Mouse (Mus musculus): ENCODE measurements around the gene Iqgap1. TPM values are rescaled to one million over a fixed set of nuclear protein-coding genes. Genes with fewer than 3 reads are reported as not detected.
A peak's percentile ranks its signal among the peaks of the same experiment; 100 is the strongest.

The Iqgap1 gene
- polyA plus RNA-seq, 2 experiments = 5.5 to 11.2 TPM

- peak within 1 kb of the TSS; percentile 74 for H3K4me2 ChIP-seq (ENCODE audit: low read depth)
- H3K27ac ChIP-seq = no peak within 1 kb of the TSS
- peak; percentile 78 to 86 (median 84) for DNase-seq (ENCODE audit: low read depth in 3 of 3, low spot score in 3 of 3)
- H3K27me3 ChIP-seq (ENCODE audit: control insufficient read depth, insufficient read depth, low read length) = no peaks in the 10 kb centered on the region
- under 1% methylated on average over 40 of the region's 40 CpGs for WGBS (ENCODE audit: insufficient replicate concordance)
- peak within 1 kb of the TSS; percentile 78 for H3K9ac ChIP-seq (replicated peaks)
- H3K9me3 ChIP-seq (ENCODE audit: control insufficient read depth, low read length) = no peaks in the 10 kb centered on the region
- TF ChIP-seq CTCF (IDR thresholded peaks at IDR 0.05; ENCODE audit: low read depth) (no peak), EP300 (IDR thresholded peaks at IDR 0.05; ENCODE audit: low read depth) (no peak)
- H3K36me3 ChIP-seq (replicated peaks; ENCODE audit: control insufficient read depth, insufficient read depth, low read depth) = no peaks in the 10 kb centered on the region
- H3K4me1 ChIP-seq (replicated peaks; ENCODE audit: control insufficient read depth in 2 of 2, insufficient read depth in 2 of 2, low read length in 1 of 2) = peaks cover 0 to 11% of the 10 kb centered on the region in 2 experiments; a peak in 2 of 4 replicates
- peak; percentile 92 for ATAC-seq (ENCODE audit: insufficient read depth)
- H3K4me3 ChIP-seq (ENCODE audit: insufficient read depth in 1 of 2, low read depth in 2 of 2, low read length in 2 of 2) = peak within 1 kb of the TSS; percentile 79 to 87
Measured at GRCm38 (mm10) chr7:80860729-80861274, 35.0 kb upstream of the Iqgap1 start, which contains the start of gene Zscan2. Zscan2 (plus strand) TSS chr7:80860920.

- TF ChIP-seq EP300 (IDR thresholded peaks at IDR 0.05; ENCODE audit: low read depth) (no peak), CTCF (IDR thresholded peaks at IDR 0.05; ENCODE audit: low read depth) (no peak)
- Histone ChIP-seq H3K9ac (replicated peaks) (peak overlapping the region; percentile 38), H3K4me3 (ENCODE audit: insufficient read depth in 1 of 2, low read depth in 2 of 2, low read length in 2 of 2) (peak overlapping the region; percentile 79 to 87), H3K4me2 (ENCODE audit: low read depth) (peak overlapping the region; percentile 74), H3K36me3 (replicated peaks; ENCODE audit: control insufficient read depth, insufficient read depth, low read depth) (no peaks in the 10 kb centered on the region), H3K27me3 (ENCODE audit: control insufficient read depth, insufficient read depth, low read length) (no peaks in the 10 kb centered on the region), H3K4me1 (replicated peaks; ENCODE audit: control insufficient read depth in 2 of 2, insufficient read depth in 2 of 2, low read length in 1 of 2) (peaks cover 0 to 9% of the 10 kb centered on the region in 2 experiments; a peak in 2 of 4 replicates), H3K9me3 (ENCODE audit: control insufficient read depth, low read length) (no peaks in the 10 kb centered on the region), H3K27ac (no peak overlapping the region)
- ATAC-seq (ENCODE audit: insufficient read depth) (peak; percentile 55; the same call in 1 of the 2 replicates), DNase-seq (ENCODE audit: low read depth in 3 of 3, low spot score in 3 of 3) (peak; percentile 56 to 64 (median 56))
- 0% methylated on average over 13 of the region's 13 CpGs for WGBS (ENCODE audit: insufficient replicate concordance)
Measured at GRCm38 (mm10) chr7:80860227-80860626, 34.5 kb upstream of the Iqgap1 start.

GRCm38 (mm10) chr7:80857181-80857580 is 31.4 kb upstream of the Iqgap1 start:
- peaks cover 0 to 4% of the 10 kb centered on the region in 2 experiments; a peak in 2 of 4 replicates for H3K4me1 ChIP-seq (replicated peaks; ENCODE audit: control insufficient read depth in 2 of 2, insufficient read depth in 2 of 2, low read length in 1 of 2)
- no peak overlapping the region for H3K4me2 ChIP-seq (ENCODE audit: low read depth)
- no peaks in the 10 kb centered on the region for H3K27me3 ChIP-seq (ENCODE audit: control insufficient read depth, insufficient read depth, low read length)
- DNase-seq (ENCODE audit: low read depth in 3 of 3, low spot score in 3 of 3) = peak in 1 of 3 experiments; percentile 47
- H3K9ac ChIP-seq (replicated peaks) = no peak overlapping the region
- H3K36me3 ChIP-seq (replicated peaks; ENCODE audit: control insufficient read depth, insufficient read depth, low read depth) = no peaks in the 10 kb centered on the region
- no peak overlapping the region for H3K4me3 ChIP-seq (ENCODE audit: insufficient read depth in 1 of 2, low read depth in 2 of 2, low read length in 2 of 2)
- no peak overlapping the region for H3K27ac ChIP-seq
- 9% methylated on average over 6 of the region's 6 CpGs for WGBS (ENCODE audit: insufficient replicate concordance)
- TF ChIP-seq CTCF (IDR thresholded peaks at IDR 0.05; ENCODE audit: low read depth) (peak; percentile 87), EP300 (IDR thresholded peaks at IDR 0.05; ENCODE audit: low read depth) (no peak)
- no peaks in the 10 kb centered on the region for H3K9me3 ChIP-seq (ENCODE audit: control insufficient read depth, low read length)
- ATAC-seq (ENCODE audit: insufficient read depth) = no peak

- H3K27me3 ChIP-seq (ENCODE audit: control insufficient read depth, insufficient read depth, low read length) = no peaks in the 10 kb centered on the region
- no peaks in the 10 kb centered on the region for H3K9me3 ChIP-seq (ENCODE audit: control insufficient read depth, low read length)
- H3K36me3 ChIP-seq (replicated peaks; ENCODE audit: control insufficient read depth, insufficient read depth, low read depth) = no peaks in the 10 kb centered on the region
- ATAC-seq (ENCODE audit: insufficient read depth) = no peak
- DNase-seq (ENCODE audit: low read depth in 3 of 3, low spot score in 3 of 3) = no peak
- no peak overlapping the region for H3K9ac ChIP-seq (replicated peaks)
- no peak overlapping the region for H3K4me3 ChIP-seq (ENCODE audit: insufficient read depth in 1 of 2, low read depth in 2 of 2, low read length in 2 of 2)
- TF ChIP-seq CTCF (IDR thresholded peaks at IDR 0.05; ENCODE audit: low read depth) (no peak), EP300 (IDR thresholded peaks at IDR 0.05; ENCODE audit: low read depth) (no peak)
- peaks cover 0 to 4% of the 10 kb centered on the region in 2 experiments; a peak in 1 of 4 replicates for H3K4me1 ChIP-seq (replicated peaks; ENCODE audit: control insufficient read depth in 2 of 2, insufficient read depth in 2 of 2, low read length in 1 of 2)
- no peak overlapping the region for H3K4me2 ChIP-seq (ENCODE audit: low read depth)
- no peak overlapping the region for H3K27ac ChIP-seq
Measured at GRCm38 (mm10) chr7:80855316-80855715, 29.5 kb upstream of the Iqgap1 start.

GRCm38 (mm10) chr7:80853218-80853617 is 27.4 kb upstream of the Iqgap1 start:
- TF ChIP-seq EP300 (IDR thresholded peaks at IDR 0.05; ENCODE audit: low read depth) = no peak
- TF ChIP-seq CTCF (IDR thresholded peaks at IDR 0.05; ENCODE audit: low read depth) = peak; percentile 20; the same call in 1 of the 2 replicates

More at GRCm38 (mm10) chr7:80853218-80853617, 27.4 kb upstream of the Iqgap1 start:
- ATAC-seq (ENCODE audit: insufficient read depth) (no peak), DNase-seq (ENCODE audit: low read depth in 3 of 3, low spot score in 3 of 3) (no peak)
- WGBS (ENCODE audit: insufficient replicate concordance) = 82% methylated on average over 3 of the region's 3 CpGs
- Histone ChIP-seq H3K4me1 (replicated peaks; ENCODE audit: control insufficient read depth in 2 of 2, insufficient read depth in 2 of 2, low read length in 1 of 2) (no peaks in the 10 kb centered on the region; a peak in 1 of 4 replicates), H3K4me3 (ENCODE audit: insufficient read depth in 1 of 2, low read depth in 2 of 2, low read length in 2 of 2) (no peak overlapping the region), H3K9ac (replicated peaks) (no peak overlapping the region), H3K27ac (no peak overlapping the region), H3K9me3 (ENCODE audit: control insufficient read depth, low read length) (no peaks in the 10 kb centered on the region), H3K4me2 (ENCODE audit: low read depth) (no peak overlapping the region), H3K36me3 (replicated peaks; ENCODE audit: control insufficient read depth, insufficient read depth, low read depth) (no peaks in the 10 kb centered on the region), H3K27me3 (ENCODE audit: control insufficient read depth, insufficient read depth, low read length) (no peaks in the 10 kb centered on the region)

Measured in liver, embryonic 14.5 days (tissue).